In genomic region chr11:36072646-36073045, GRCm38 (mm10) we compare ENCODE assay signal across 25 mouse cellular contexts.
DNase-seq lines count a peak whose midpoint lies in the region; ATAC-seq and TF ChIP-seq lines count a peak whose summit lies in the region.
"Had no signal": no experiment of that assay in that cellular context is flagged by ENCODE, and none has a peak within 500 bp of the region (broad histone marks: within the 10 kb centered on the region; RNA-seq: fewer than 3 reads in every experiment).

No protein-coding gene starts in this region.

- no peak for TF ChIP-seq CTCF in forebrain, postnatal 0 days (IDR thresholded peaks at IDR 0.05; ENCODE audit: low read depth)

- ATAC-seq in forebrain, embryonic 13.5 days: peak; percentile 8; the same call in 1 of the 2 replicates
- ATAC-seq in forebrain, embryonic 12.5 days (ENCODE audit: low FRiP score): no peak
- ATAC-seq in hindbrain, embryonic 15.5 days (ENCODE audit: low FRiP score, low read depth): no peak
- no peak for ATAC-seq in hindbrain, embryonic 11.5 days (ENCODE audit: low FRiP score)
- no peak for ATAC-seq in midbrain, embryonic 13.5 days
- no peak for ATAC-seq in midbrain, embryonic 15.5 days (replicated peaks)
- ATAC-seq in forebrain, postnatal 0 days: no peak
- ATAC-seq: intestine, embryonic 15.5 days; Patski had no signal

- H3K4me3 ChIP-seq in forebrain, embryonic 13.5 days: no peak overlapping the region
- no peak overlapping the region for H3K4me3 ChIP-seq in forebrain, embryonic 12.5 days (replicated peaks)
- no peak overlapping the region for H3K4me3 ChIP-seq in hindbrain, embryonic 15.5 days
- H3K4me3 ChIP-seq in hindbrain, embryonic 11.5 days (ENCODE audit: low read depth, low read length): no peak overlapping the region
- H3K4me3 ChIP-seq in midbrain, embryonic 13.5 days (replicated peaks): no peak overlapping the region
- H3K4me3 ChIP-seq in midbrain, embryonic 15.5 days: no peak overlapping the region
- H3K4me3 ChIP-seq in forebrain, postnatal 0 days (ENCODE audit: low read depth, low read length): no peak overlapping the region
- H3K4me3 ChIP-seq: embryonic facial prominence, embryonic 10.5 days; embryonic facial prominence, embryonic 15.5 days; heart, embryonic 15.5 days; hindbrain, embryonic 12.5 days; intestine, embryonic 15.5 days; limb, embryonic 10.5 days; limb, embryonic 15.5 days; liver, embryonic 13.5 days; neural tube, embryonic 12.5 days had no signal

- H3K9ac ChIP-seq in forebrain, embryonic 13.5 days: no peak overlapping the region
- no peak overlapping the region for H3K9ac ChIP-seq in forebrain, embryonic 12.5 days
- H3K9ac ChIP-seq in hindbrain, embryonic 15.5 days: no peak overlapping the region
- H3K9ac ChIP-seq in hindbrain, embryonic 11.5 days (ENCODE audit: low read depth, low read length): no peak overlapping the region
- no peak overlapping the region for H3K9ac ChIP-seq in midbrain, embryonic 13.5 days (replicated peaks)
- H3K9ac ChIP-seq in midbrain, embryonic 15.5 days: no peak overlapping the region
- no peak overlapping the region for H3K9ac ChIP-seq in forebrain, postnatal 0 days
- H3K9ac ChIP-seq: embryonic facial prominence, embryonic 15.5 days; heart, embryonic 15.5 days; hindbrain, embryonic 12.5 days; intestine, embryonic 15.5 days; limb, embryonic 15.5 days; liver, embryonic 13.5 days; neural tube, embryonic 12.5 days had no signal

- H3K27me3 ChIP-seq in forebrain, embryonic 13.5 days: no peaks in the 10 kb centered on the region
- peaks cover 15% of the 10 kb centered on the region for H3K27me3 ChIP-seq in forebrain, embryonic 12.5 days
- no peaks in the 10 kb centered on the region for H3K27me3 ChIP-seq in hindbrain, embryonic 15.5 days
- H3K27me3 ChIP-seq in hindbrain, embryonic 11.5 days (ENCODE audit: control insufficient read depth, insufficient read depth, low read length): no peaks in the 10 kb centered on the region
- H3K27me3 ChIP-seq in midbrain, embryonic 13.5 days: no peaks in the 10 kb centered on the region
- H3K27me3 ChIP-seq in midbrain, embryonic 15.5 days (replicated peaks): no peaks in the 10 kb centered on the region
- H3K27me3 ChIP-seq in forebrain, postnatal 0 days (ENCODE audit: insufficient read depth, low read length): no peaks in the 10 kb centered on the region
- H3K27me3 ChIP-seq: embryonic facial prominence, embryonic 15.5 days; hindbrain, embryonic 12.5 days; intestine, embryonic 15.5 days; limb, embryonic 15.5 days; liver, embryonic 13.5 days; neural tube, embryonic 12.5 days had no signal

- H3K4me2 ChIP-seq in forebrain, embryonic 13.5 days: no peak overlapping the region
- H3K4me2 ChIP-seq in forebrain, embryonic 12.5 days: no peak overlapping the region
- H3K4me2 ChIP-seq in hindbrain, embryonic 15.5 days: no peak overlapping the region
- H3K4me2 ChIP-seq in hindbrain, embryonic 11.5 days (replicated peaks; ENCODE audit: low read depth, low read length): no peak overlapping the region
- no peak overlapping the region for H3K4me2 ChIP-seq in midbrain, embryonic 13.5 days (replicated peaks)
- H3K4me2 ChIP-seq in midbrain, embryonic 15.5 days: no peak overlapping the region
- H3K4me2 ChIP-seq in forebrain, postnatal 0 days (ENCODE audit: low read depth): no peak overlapping the region
- H3K4me2 ChIP-seq: embryonic facial prominence, embryonic 15.5 days; heart, embryonic 15.5 days; hindbrain, embryonic 12.5 days; intestine, embryonic 15.5 days; limb, embryonic 15.5 days; liver, embryonic 13.5 days; neural tube, embryonic 12.5 days had no signal

- H3K36me3 ChIP-seq in forebrain, embryonic 13.5 days (ENCODE audit: poor library complexity, severe bottlenecking): no peaks in the 10 kb centered on the region
- no peaks in the 10 kb centered on the region; the same call in 1 of the 2 replicates for H3K36me3 ChIP-seq in forebrain, embryonic 12.5 days (replicated peaks)
- H3K36me3 ChIP-seq in hindbrain, embryonic 15.5 days: 0 out of 2 replicates have a peak, but pooled peaks cover 2% of the 10 kb centered on the region
- no peaks in the 10 kb centered on the region for H3K36me3 ChIP-seq in hindbrain, embryonic 11.5 days (ENCODE audit: control insufficient read depth, insufficient read depth, low read length)
- H3K36me3 ChIP-seq in midbrain, embryonic 13.5 days: peaks cover 29% of the 10 kb centered on the region
- no peaks in the 10 kb centered on the region; the same call in 1 of the 2 replicates for H3K36me3 ChIP-seq in midbrain, embryonic 15.5 days (replicated peaks)
- H3K36me3 ChIP-seq in forebrain, postnatal 0 days (ENCODE audit: insufficient read depth): 0 out of 2 replicates have a peak, but pooled peaks cover 3% of the 10 kb centered on the region
- H3K36me3 ChIP-seq: embryonic facial prominence, embryonic 10.5 days; embryonic facial prominence, embryonic 15.5 days; heart, embryonic 15.5 days; intestine, embryonic 15.5 days; limb, embryonic 10.5 days; limb, embryonic 15.5 days; liver, embryonic 13.5 days; neural tube, embryonic 12.5 days had no signal

- peak overlapping the region; percentile 41 for H3K27ac ChIP-seq in forebrain, embryonic 13.5 days
- no peak overlapping the region for H3K27ac ChIP-seq in forebrain, embryonic 12.5 days
- peak overlapping the region; percentile 21 for H3K27ac ChIP-seq in hindbrain, embryonic 15.5 days (replicated peaks)
- no peak overlapping the region for H3K27ac ChIP-seq in hindbrain, embryonic 11.5 days (ENCODE audit: low read depth, low read length)
- 0 out of 2 replicates have a peak overlapping the region, but pooled peaks have one; percentile 17 for H3K27ac ChIP-seq in midbrain, embryonic 13.5 days
- H3K27ac ChIP-seq in midbrain, embryonic 15.5 days: no peak overlapping the region; the same call in 1 of the 2 replicates
- H3K27ac ChIP-seq in forebrain, postnatal 0 days (ENCODE audit: low read depth, low read length): peak overlapping the region; percentile 42
- H3K27ac ChIP-seq: embryonic facial prominence, embryonic 10.5 days; embryonic facial prominence, embryonic 15.5 days; heart, embryonic 15.5 days; hindbrain, embryonic 12.5 days; intestine, embryonic 15.5 days; limb, embryonic 10.5 days; limb, embryonic 15.5 days; liver, embryonic 13.5 days; neural tube, embryonic 12.5 days had no signal

- no peak for DNase-seq in hindbrain, embryonic 11.5 days (ENCODE audit: low spot score)
- DNase-seq in forebrain, postnatal 0 days: peak; percentile 25
- DNase-seq in frontal cortex, postnatal 36 days (ENCODE audit: low spot score in 2 of 2): no peak
- DNase-seq: adrenal gland, postnatal 10 days; gastrocnemius, postnatal 14 days; kidney, adult 2 months; kidney, postnatal 36 days; liver, embryonic 13.5 days; lung, postnatal 10 days; thymus, adult 2 months; thymus, postnatal 36 days had no signal

- peaks cover 42% of the 10 kb centered on the region for H3K4me1 ChIP-seq in forebrain, embryonic 13.5 days
- H3K4me1 ChIP-seq in forebrain, embryonic 12.5 days: peaks cover 14% of the 10 kb centered on the region
- peaks cover 30% of the 10 kb centered on the region for H3K4me1 ChIP-seq in hindbrain, embryonic 15.5 days (replicated peaks)
- H3K4me1 ChIP-seq in hindbrain, embryonic 11.5 days (replicated peaks; ENCODE audit: control insufficient read depth, insufficient read depth, low read length): no peaks in the 10 kb centered on the region
- 0 out of 2 replicates have a peak, but pooled peaks cover 5% of the 10 kb centered on the region for H3K4me1 ChIP-seq in midbrain, embryonic 13.5 days (replicated peaks)
- peaks cover 18% of the 10 kb centered on the region for H3K4me1 ChIP-seq in midbrain, embryonic 15.5 days
- H3K4me1 ChIP-seq in forebrain, postnatal 0 days (ENCODE audit: insufficient read depth): peaks cover 23% of the 10 kb centered on the region
- H3K4me1 ChIP-seq: hindbrain, embryonic 12.5 days; intestine, embryonic 15.5 days; limb, embryonic 10.5 days; liver, embryonic 13.5 days; neural tube, embryonic 12.5 days had no signal

- 79% methylated on average over 5 of the region's 5 CpGs for WGBS in forebrain, embryonic 13.5 days
- 91% methylated on average over 5 of the region's 5 CpGs for WGBS in forebrain, embryonic 12.5 days
- WGBS in hindbrain, embryonic 15.5 days: 87% methylated on average over 5 of the region's 5 CpGs
- 96% methylated on average over 5 of the region's 5 CpGs for WGBS in hindbrain, embryonic 11.5 days
- 95% methylated on average over 5 of the region's 5 CpGs for WGBS in midbrain, embryonic 13.5 days
- WGBS in midbrain, embryonic 15.5 days: 88% methylated on average over 5 of the region's 5 CpGs
- 56% methylated on average over 5 of the region's 5 CpGs for WGBS in forebrain, postnatal 0 days

- no peaks in the 10 kb centered on the region for H3K9me3 ChIP-seq in forebrain, embryonic 13.5 days (replicated peaks)
- no peaks in the 10 kb centered on the region for H3K9me3 ChIP-seq in forebrain, embryonic 12.5 days
- H3K9me3 ChIP-seq in hindbrain, embryonic 15.5 days: no peaks in the 10 kb centered on the region
- no peaks in the 10 kb centered on the region for H3K9me3 ChIP-seq in hindbrain, embryonic 11.5 days (ENCODE audit: control insufficient read depth, low read length)
- no peaks in the 10 kb centered on the region for H3K9me3 ChIP-seq in midbrain, embryonic 13.5 days
- H3K9me3 ChIP-seq in midbrain, embryonic 15.5 days: no peaks in the 10 kb centered on the region
- no peaks in the 10 kb centered on the region for H3K9me3 ChIP-seq in forebrain, postnatal 0 days (ENCODE audit: low read length)
- H3K9me3 ChIP-seq: embryonic facial prominence, embryonic 10.5 days; embryonic facial prominence, embryonic 15.5 days; heart, embryonic 15.5 days; hindbrain, embryonic 12.5 days; intestine, embryonic 15.5 days; limb, embryonic 10.5 days; limb, embryonic 15.5 days; liver, embryonic 13.5 days; neural tube, embryonic 12.5 days had no signal

Comparison
In these comparisons a context has a peak if more than half of its experiments do, and no peak if none do; other contexts are left out.
1. H3K27ac ChIP-seq: peak in forebrain, embryonic 13.5 days (single experiment), hindbrain, embryonic 15.5 days (single experiment), midbrain, embryonic 13.5 days (single experiment) and forebrain, postnatal 0 days (single experiment); none in forebrain, embryonic 12.5 days (single experiment), hindbrain, embryonic 11.5 days (single experiment) and midbrain, embryonic 15.5 days (single experiment).